ENCODE assay signal across 8 mouse cellular contexts in the genomic region with DNA sequence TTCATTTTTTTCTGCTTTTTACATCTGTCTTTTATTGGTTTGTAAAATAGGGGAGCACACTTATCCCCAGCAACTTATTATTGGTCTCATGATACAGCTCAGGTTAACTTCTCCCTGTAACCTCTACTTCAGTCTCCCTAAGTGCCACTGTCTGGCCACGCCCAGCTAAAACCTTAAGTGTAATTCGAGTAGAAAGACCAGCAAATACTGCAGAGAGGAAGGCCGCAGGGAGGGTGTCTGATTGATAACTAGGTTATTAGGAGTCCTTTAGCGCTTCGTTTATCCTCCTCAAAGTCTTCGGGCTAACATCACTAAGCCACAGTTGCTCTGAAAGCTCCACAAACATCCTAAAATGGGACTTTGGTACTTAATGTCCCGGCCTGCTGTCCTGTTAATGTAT. TPM values are rescaled to one million over a fixed set of nuclear protein-coding genes. Genes with fewer than 3 reads are reported as not detected.
A peak's percentile ranks its signal among the peaks of the same experiment; 100 is the strongest.
DNase-seq lines count a peak whose midpoint lies in the region; ATAC-seq and TF ChIP-seq lines count a peak whose summit lies in the region.

No protein-coding gene starts in this region.

- H3K9me3 ChIP-seq in embryonic facial prominence, embryonic 11.5 days (replicated peaks; ENCODE audit: control insufficient read depth, low read length), result no peaks in the 10 kb centered on the region
- no peaks in the 10 kb centered on the region for H3K9me3 ChIP-seq in intestine, embryonic 14.5 days (ENCODE audit: control insufficient read depth, low read length)

- TF ChIP-seq CTCF in layer of hippocampus, adult 2 months (conservative IDR thresholded peaks at IDR 0.05), result no peak

- no peaks in the 10 kb centered on the region for H3K36me3 ChIP-seq in embryonic facial prominence, embryonic 11.5 days (replicated peaks; ENCODE audit: control insufficient read depth, insufficient read depth, low read depth, low read length)
- no peaks in the 10 kb centered on the region for H3K36me3 ChIP-seq in intestine, embryonic 14.5 days (ENCODE audit: control insufficient read depth, insufficient read depth, low read length)
- H3K36me3 ChIP-seq in myocyte (ENCODE audit: control insufficient read depth, insufficient read depth), result peaks cover 4% of the 10 kb centered on the region

- no peak for DNase-seq in layer of hippocampus, adult 2 months (ENCODE audit: low spot score in 2 of 2)
- no peak for DNase-seq in layer of hippocampus, adult 18-20 months (ENCODE audit: low spot score in 2 of 2)
- DNase-seq in embryonic facial prominence, embryonic 11.5 days (ENCODE audit: low spot score), result peak; percentile 30
- no peak for DNase-seq in intestine, embryonic 14.5 days (ENCODE audit: low spot score)
- DNase-seq in left cerebral cortex, adult 18-20 months (ENCODE audit: low spot score in 2 of 2), result no peak
- DNase-seq in gastrocnemius, postnatal 10 days, result no peak
- DNase-seq in spleen, postnatal 4 days (ENCODE audit: low spot score in 2 of 2), result no peak

- H3K27ac ChIP-seq in layer of hippocampus, adult 2 months, result no peak overlapping the region
- H3K27ac ChIP-seq in embryonic facial prominence, embryonic 11.5 days (replicated peaks; ENCODE audit: low read depth, low read length), result no peak overlapping the region
- H3K27ac ChIP-seq in intestine, embryonic 14.5 days (ENCODE audit: low read depth), result no peak overlapping the region

- no peak for TF ChIP-seq POLR2A in myocyte (IDR thresholded peaks at IDR 0.05; ENCODE audit: insufficient read length, low read depth)

- peak overlapping the region; percentile 57 for H3K4me3 ChIP-seq in layer of hippocampus, adult 2 months
- H3K4me3 ChIP-seq in embryonic facial prominence, embryonic 11.5 days (ENCODE audit: low read depth, low read length), result peak overlapping the region; percentile 52
- H3K4me3 ChIP-seq in intestine, embryonic 14.5 days (ENCODE audit: low read depth, low read length), result peak overlapping the region; percentile 48
- H3K4me3 ChIP-seq in myocyte, result peak overlapping the region; percentile 57

- H3ac ChIP-seq in myocyte (ENCODE audit: control insufficient read depth, insufficient read length), result peak overlapping the region; percentile 1

- 3% methylated on average over 7 of the region's 7 CpGs for WGBS in embryonic facial prominence, embryonic 11.5 days
- WGBS in intestine, embryonic 14.5 days, result 4% methylated on average over 7 of the region's 7 CpGs

- no peak overlapping the region for H3K9ac ChIP-seq in embryonic facial prominence, embryonic 11.5 days (replicated peaks; ENCODE audit: low read length)
- no peak overlapping the region for H3K9ac ChIP-seq in intestine, embryonic 14.5 days (ENCODE audit: low read length)

- no peak for ATAC-seq in embryonic facial prominence, embryonic 11.5 days (replicated peaks; ENCODE audit: insufficient number of reproducible peaks, low FRiP score, low TSS enrichment, low read depth)
- ATAC-seq in intestine, embryonic 14.5 days (replicated peaks; ENCODE audit: low FRiP score, low TSS enrichment, low read depth), result no peak

- H3K4me1 ChIP-seq in embryonic facial prominence, embryonic 11.5 days (ENCODE audit: control insufficient read depth, insufficient read depth, low read length), result no peaks in the 10 kb centered on the region
- no peaks in the 10 kb centered on the region for H3K4me1 ChIP-seq in intestine, embryonic 14.5 days (replicated peaks; ENCODE audit: control insufficient read depth, insufficient read depth, low read length)

- peaks cover 15% of the 10 kb centered on the region for H3K27me3 ChIP-seq in embryonic facial prominence, embryonic 11.5 days (ENCODE audit: control insufficient read depth, insufficient read depth, low read length)
- H3K27me3 ChIP-seq in intestine, embryonic 14.5 days (replicated peaks; ENCODE audit: control insufficient read depth, insufficient read depth, low read length), result peaks cover 29% of the 10 kb centered on the region
- no peaks in the 10 kb centered on the region for H3K27me3 ChIP-seq in myocyte (ENCODE audit: control insufficient read depth, insufficient read depth, insufficient read length)

- H3K79me2 ChIP-seq in myocyte (ENCODE audit: control insufficient read depth, insufficient read depth), result peaks cover 10% of the 10 kb centered on the region

- H3K4me2 ChIP-seq in embryonic facial prominence, embryonic 11.5 days (ENCODE audit: low read depth, low read length), result peak overlapping the region; percentile 92
- H3K4me2 ChIP-seq in intestine, embryonic 14.5 days (ENCODE audit: low read length), result peak overlapping the region; percentile 93
- peak overlapping the region; percentile 92 for H3K4me2 ChIP-seq in myocyte (ENCODE audit: low read depth)

TF ChIP-seq in myocyte, 11 proteins besides CTCF, POLR2A, EP300 and RAD21:
- TF ChIP-seq CEBPB (IDR thresholded peaks at IDR 0.05; ENCODE audit: insufficient read depth, poor library complexity, severe bottlenecking) (no peak), E2F4 (IDR thresholded peaks at IDR 0.05; ENCODE audit: insufficient read depth) (no peak), MYOG (IDR thresholded peaks at IDR 0.05; ENCODE audit: control insufficient read depth in 1 of 3, insufficient read depth in 1 of 3, insufficient read length in 2 of 3, low read depth in 2 of 3) (no peak), SRF (IDR thresholded peaks at IDR 0.05; ENCODE audit: control insufficient read depth, insufficient read length, low read depth) (no peak), TCF12 (IDR thresholded peaks at IDR 0.05; ENCODE audit: insufficient read depth, poor library complexity, severe bottlenecking) (no peak), POLR2AphosphoS2 (IDR thresholded peaks at IDR 0.05; ENCODE audit: insufficient read length, low read depth) (no peak), TCF3 (IDR thresholded peaks at IDR 0.05; ENCODE audit: insufficient read length, low read depth) (no peak), MAX (IDR thresholded peaks at IDR 0.05; ENCODE audit: low read depth) (no peak), REST (IDR thresholded peaks at IDR 0.05; ENCODE audit: insufficient read depth, insufficient read length) (no peak), MYOD1 (IDR thresholded peaks at IDR 0.05; ENCODE audit: control insufficient read depth in 1 of 3, insufficient read length in 2 of 3, low read depth in 2 of 3) (no peak), USF1 (IDR thresholded peaks at IDR 0.05; ENCODE audit: low read depth) (no peak)
TF ChIP-seq in myocyte: peak in this region for 0.

RNA-seq across cellular contexts. Expression of a gene that starts 0.4 kb away (rescaled TPM):
- total RNA-seq in layer of hippocampus, adult 2 months (2021), result under 1 TPM in 1 of 2 experiments, not detected in 1; 0.41 TPM
- total RNA-seq in layer of hippocampus, adult 18-20 months (2021), result under 1 TPM in 1 of 2 experiments, not detected in 1; 0.27 TPM
- polyA plus RNA-seq in embryonic facial prominence, embryonic 11.5 days (2014; fragmentation: Nextera tagmentation; extraction: Ambion mirVana), result not detected in 2 replicates
- 2.9 and 3.0 TPM in 2 replicates for polyA plus RNA-seq in intestine, embryonic 14.5 days (2014; fragmentation: Nextera tagmentation; extraction: Ambion mirVana)
- 21.9 TPM for polyA plus RNA-seq in myocyte (2012; fragmentation: generic; extraction: Trizol)
- total RNA-seq in left cerebral cortex, adult 18-20 months (2021), result under 1 TPM; 0.30 to 0.37 TPM
- total RNA-seq in gastrocnemius, postnatal 10 days (2021), result not detected
